Mouse (Mus musculus) kidney, adult 8-10 months (tissue): ENCODE data around the gene Zbtb21.
"Not testable (repeated sequence)": the region's sequence is repeated elsewhere in the genome, so short reads cannot be mapped to it uniquely, and the experiment has no call there.

Source experiments
- DNase-seq, 2 experiments: peaks; one replicate each; pipeline ENCODE4 v3.0.0; 2022

The Zbtb21 gene

GRCm38 (mm10) chr16:97962151-97962948, at the start of gene Zbtb21, which contains the start of gene C2cd2:
TSS of gene Zbtb21 (minus strand) at chr16:97962622.
TSS of gene C2cd2 (minus strand) at chr16:97962598.
- DNase-seq, result peak; percentile 96 to 97

DNA sequence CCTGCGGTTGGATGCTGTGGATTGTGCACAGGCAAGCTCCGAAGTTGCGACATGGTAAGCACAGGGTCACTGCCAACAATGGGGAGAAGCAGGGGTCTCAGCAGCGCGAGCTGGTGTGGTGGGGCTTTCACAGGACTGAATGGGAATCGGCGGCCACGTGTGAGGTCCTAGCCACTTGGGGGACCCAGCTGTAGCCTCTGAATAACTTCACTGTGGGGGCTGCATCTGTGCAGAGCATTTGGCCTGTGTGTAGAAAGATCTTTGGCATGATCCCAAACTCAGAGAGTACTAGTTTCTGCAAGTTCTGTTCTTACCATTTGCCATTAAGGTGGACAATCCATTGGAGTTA, 34.9 kb upstream of the Zbtb21 start:
- DNase-seq, result not testable (repeated sequence)

GRCm38 (mm10) chr16:97996616-97997382, 34.4 kb upstream of the Zbtb21 start, which contains the start of gene B230307C23Rik:
TSS of gene B230307C23Rik (plus strand) at chr16:97997315.
- DNase-seq, result peak; percentile 87 to 90

DNA sequence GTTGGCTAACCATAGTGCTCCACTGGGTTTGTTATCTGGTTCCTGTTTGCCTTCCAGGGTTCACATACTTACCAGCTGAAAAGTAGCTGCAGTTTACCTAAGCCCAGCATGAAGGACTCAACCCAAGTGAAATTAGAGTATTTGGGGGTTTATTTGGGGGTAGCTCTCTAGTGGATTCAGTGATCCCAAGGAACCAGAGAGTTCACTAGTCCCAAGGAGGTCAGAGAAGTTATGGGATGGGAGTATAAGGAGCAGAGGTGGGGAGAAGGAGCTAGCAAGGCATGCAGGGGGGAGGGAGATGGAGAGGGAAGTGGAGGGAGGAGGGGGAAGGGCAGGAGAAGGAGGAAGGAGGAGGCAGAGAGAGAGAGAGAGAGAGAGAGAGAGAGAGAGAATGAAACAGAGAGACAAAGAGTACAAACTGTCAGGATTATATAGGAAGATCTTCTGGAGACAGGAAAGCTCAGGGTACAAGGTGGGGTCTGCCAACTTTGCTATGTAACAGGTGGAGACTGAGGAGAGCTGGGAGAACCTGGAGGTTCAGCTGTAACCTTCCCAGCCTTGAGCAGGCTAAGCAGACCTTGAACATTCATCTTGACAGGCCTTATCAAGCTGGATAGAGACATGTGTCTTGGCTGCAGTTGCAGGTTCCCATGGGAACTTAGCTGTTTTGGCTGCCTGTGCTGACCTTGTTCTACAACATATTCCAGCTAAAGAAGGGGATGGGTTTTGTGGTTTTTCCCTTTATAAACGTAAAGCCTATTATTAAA, 33.6 kb upstream of the Zbtb21 start:
- peak; percentile 7 to 13 for DNase-seq

DNA sequence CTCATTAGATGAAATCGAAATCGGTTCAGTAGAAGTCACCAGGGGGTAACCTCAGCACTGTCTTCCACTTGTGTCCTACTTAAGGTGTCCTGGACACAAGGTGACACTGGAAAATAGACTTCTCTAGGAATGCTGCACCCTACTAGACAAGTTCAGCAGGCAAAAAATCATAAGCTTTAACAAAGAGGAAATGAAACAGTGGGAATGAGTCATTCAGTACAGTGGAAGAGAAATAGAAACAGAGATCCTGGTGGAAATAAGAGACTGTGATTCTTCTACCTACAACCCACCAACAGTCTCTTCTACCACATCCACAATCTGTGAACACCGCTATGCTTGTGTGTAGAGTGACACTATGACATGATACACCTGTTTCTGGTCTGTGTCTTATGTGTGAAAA, 30.1 kb upstream of the Zbtb21 start:
- DNase-seq, result not testable (repeated sequence)

- no peak for DNase-seq
These were observed 29.1 kb upstream of the Zbtb21 start for GRCm38 (mm10) chr16:97991517-97991916.

DNA sequence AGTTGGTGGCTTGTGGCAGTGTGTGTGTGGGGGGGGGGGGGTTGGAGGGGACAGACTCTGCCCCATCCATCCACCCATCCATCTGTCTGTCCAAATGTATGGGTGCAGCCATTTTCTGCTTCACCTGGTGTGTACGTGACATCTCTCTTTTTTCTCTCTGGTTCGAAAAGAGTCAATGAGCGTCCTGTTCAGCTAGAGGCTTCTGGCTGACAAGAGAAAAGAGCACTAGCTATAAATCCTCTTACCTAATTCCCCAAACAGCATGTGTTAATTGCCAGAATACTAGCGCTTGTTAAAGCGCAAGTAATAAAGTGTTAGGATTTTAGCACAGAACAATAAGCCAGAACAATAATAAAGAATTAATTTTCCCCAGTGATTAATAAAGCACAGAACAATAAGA, 22.2 kb upstream of the Zbtb21 start:
- DNase-seq, result no peak

GRCm38 (mm10) chr16:97981362-97981761, 18.9 kb upstream of the Zbtb21 start:
- DNase-seq, result no peak

DNA sequence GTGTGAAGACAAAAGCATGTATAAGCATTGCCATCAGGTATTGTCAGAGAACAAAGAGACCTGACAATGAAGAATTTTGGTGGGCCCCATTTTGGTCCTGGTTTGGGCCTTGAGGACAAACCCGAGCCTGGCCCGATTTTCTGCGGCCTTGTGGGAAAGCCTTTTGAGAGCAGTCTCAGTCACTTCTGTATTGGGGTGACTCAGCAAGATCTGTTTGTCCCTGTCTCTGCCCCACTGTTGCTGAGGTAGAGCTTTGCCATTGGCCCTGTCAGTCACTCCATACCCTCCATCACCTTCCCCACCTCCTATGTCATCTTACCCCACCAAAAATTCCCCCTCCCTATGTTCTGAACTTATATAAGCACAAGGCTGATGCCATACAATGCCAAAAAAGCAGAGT, 15.3 kb upstream of the Zbtb21 start:
- no peak for DNase-seq

- no peak for DNase-seq
These were observed 14.9 kb upstream of the Zbtb21 start for GRCm38 (mm10) chr16:97977277-97977676.

DNA sequence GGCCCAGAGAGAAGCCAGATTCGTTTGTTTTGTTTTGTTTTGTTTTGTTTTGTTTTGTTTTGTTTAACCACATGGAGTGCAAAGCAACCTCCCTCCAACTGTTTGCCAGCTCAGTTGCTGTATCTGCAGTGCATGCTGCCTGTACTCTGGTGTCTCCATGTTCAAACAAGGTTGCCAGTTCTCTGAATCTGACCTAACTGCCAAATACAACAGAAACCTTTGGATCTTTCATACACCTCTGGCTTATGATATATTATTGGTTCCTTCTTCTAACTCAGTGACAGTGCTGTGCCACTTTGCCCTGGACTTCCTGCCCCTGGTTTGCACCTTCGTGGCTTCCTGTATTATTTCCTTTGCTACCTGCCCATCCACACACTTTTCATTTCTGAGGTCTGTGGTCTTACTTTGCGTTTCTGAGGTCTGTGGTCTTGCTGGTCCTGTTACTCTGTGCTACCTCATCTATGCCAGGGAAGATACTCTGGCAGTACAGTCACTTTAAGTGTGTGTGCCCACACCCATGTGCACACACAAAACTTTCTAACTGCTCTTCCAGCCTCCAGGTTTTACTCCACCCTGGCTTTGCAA, 1.6 kb upstream of the Zbtb21 start:
- DNase-seq, result no peak

DNA sequence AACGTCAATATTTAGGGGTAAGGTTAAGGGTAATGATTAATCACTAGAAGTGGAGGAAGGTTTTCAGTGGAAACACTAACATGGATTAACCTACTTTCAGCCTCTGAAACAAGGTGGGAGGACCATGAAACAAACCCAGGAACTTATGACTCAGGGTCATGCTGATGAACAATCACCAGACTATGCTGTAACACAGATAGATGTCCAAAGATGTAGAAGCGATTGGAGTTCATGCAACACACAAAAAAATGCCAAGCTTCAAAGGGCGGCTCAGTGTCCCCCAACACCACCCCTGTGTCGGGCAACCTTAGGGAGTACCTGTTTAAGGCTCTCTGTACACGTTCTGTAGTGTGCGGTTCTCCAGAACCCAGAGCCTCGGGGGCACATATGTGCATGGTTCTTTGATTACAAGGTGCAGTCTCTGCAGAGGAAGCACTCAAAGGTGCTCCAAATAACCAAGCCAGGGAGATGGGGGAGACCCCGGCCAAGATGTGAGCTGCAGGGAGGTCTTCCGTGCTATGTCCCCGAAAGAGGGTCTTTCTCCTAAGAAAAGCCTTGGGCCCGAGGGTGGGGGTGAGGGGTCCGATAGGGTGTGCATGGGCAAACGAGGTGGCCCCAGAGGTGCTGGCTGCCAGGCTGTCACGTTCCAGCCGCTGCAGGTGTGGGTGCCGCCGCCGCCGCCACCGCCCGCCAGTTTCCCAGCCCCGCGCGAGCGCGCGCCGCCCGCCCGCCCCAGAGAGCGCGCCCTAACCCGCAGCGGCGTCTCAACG, 856 bp downstream of the Zbtb21 start:
- peak in 1 of 2 experiments; percentile 41 for DNase-seq

GRCm38 (mm10) chr16:97960348-97960747, 2.1 kb downstream of the Zbtb21 start:
- no peak for DNase-seq

DNA sequence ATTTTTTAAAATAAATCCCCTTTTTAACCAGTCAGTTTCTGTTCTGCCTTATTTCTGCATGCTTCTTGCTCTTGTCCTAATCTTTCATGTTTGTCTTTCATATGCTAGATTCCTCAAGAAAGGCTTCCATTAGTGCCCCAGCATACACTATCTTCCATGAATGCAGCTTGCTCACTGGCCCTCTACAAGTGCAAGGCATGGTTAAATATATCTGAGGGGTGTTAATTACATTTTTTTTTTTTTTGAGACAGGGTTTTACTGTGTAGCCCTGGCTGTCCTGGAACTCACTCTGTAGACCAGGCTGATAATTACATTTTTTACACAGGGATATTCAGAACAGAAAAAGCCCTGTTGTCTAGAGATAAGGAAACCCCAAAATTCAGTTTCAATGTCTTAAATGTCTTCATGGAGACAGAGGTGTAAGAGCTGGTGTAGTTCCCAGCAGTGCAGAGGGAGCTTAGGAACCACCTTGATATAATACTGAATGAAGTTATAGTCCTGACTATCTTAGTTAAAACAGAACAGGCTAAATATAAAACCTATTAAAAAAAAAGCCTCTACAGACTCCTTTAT, 3.9 kb downstream of the Zbtb21 start:
- DNase-seq, result no peak

DNA sequence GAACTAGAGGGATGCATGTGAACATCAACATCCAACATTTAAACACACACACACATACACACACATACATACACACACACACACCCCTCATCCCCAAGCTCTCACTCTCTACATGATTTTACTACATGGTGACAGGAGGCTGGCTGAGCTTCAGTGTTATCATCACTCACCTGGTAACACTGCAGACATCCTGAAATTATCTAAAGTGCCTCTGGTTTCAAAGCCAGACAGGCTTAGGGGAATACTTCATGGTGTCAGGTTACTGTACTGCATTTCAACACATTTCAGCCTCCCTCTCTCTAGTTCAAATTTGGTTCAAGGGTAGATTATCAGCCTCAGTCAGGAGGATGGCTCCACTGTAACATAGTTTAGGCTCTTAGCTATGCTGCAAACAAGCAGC, 4.8 kb downstream of the Zbtb21 start:
- DNase-seq, result no peak

GRCm38 (mm10) chr16:97956011-97956410, 6.4 kb downstream of the Zbtb21 start:
- DNase-seq, result no peak

DNA sequence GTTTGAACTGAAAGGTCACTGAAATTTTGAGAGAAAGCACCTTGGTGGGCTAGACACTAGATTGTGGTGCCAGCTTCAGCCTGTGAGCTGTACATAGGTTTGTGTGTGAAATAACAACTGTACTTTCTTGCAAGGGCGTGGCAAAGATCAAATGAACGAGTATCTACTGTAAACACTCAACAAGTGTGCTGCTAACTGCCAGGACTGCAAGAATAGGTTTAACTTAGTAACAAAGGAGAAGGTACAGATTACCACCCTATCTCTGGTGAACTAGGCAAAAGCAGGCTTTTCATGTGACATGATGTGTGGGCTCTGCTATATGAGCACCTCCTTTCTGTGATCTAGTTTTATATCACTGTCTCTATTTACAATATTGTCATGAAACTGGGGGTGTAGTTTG, 9.1 kb downstream of the Zbtb21 start:
- DNase-seq, result no peak

GRCm38 (mm10) chr16:97952801-97953200, 9.6 kb downstream of the Zbtb21 start:
- no peak for DNase-seq

DNA sequence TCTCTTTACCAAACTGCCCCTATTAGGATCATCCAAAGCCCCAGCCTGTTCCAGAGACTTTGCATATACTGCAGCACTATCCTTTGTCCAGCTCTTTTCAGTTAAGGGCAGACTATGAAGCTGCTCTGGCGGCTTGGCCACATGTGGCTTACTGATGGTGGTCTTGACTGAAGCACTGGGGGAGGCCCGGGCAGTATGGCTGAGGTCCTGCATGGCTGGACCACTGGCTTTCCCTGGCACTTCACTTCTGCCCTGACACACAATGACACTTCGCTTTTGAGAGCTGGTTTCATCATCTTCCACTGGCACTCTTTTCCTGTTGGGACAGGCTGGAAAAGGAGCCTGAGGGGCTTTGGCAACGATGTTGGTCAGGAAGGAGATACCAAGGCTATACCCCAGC, 10.1 kb downstream of the Zbtb21 start:
- no peak for DNase-seq

- no peak for DNase-seq
These were observed 12.4 kb downstream of the Zbtb21 start for GRCm38 (mm10) chr16:97950061-97950460.

- no peak for DNase-seq
These were observed 13.6 kb downstream of the Zbtb21 start for GRCm38 (mm10) chr16:97948836-97949235.

GRCm38 (mm10) chr16:97946993-97947392, 15.4 kb downstream of the Zbtb21 start:
- not testable (repeated sequence) for DNase-seq
